Mouse (Mus musculus): ENCODE data around the gene Canx.

Canx gene

DNA sequence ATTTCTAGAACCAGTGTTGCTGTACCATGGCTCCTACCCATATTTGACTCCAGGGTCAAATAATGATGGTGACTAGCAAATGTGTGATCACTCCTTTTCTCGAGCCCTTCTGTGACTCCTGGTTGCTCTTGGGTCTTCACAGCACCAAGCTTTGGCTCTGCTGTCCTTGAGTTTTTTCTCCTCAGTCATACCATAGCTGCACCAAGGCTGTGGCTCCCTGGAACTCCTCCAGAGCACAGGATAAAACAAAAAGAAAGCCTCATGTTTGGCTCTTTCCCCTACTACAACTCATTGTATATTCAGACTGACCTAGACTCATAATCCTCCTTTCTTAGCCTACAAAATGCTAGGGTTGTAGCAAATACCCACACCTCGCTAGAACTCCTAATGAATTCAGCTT lies 52.7 kb downstream of the Canx start:
- no peak for DNase-seq

DNA sequence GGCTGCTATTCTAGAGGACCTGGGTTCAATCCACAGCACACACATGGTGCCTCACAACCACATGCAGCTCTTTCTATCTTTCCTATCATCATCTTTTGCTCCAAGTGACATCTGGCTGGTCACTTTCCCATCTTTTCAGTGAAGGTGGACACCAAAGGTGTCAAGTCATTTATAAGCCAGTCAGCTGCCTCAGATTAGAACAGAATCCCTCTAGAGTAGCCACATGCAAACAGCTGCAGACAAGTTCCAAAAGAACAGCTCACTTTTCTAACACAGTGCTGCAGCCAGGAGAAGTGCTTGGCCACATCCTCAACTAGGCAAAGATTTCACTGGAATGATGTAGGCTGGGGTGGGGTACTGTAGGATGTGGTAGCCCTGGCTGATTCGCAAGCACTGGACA lies 55.6 kb downstream of the Canx start:
- DNase-seq = no peak

DNA sequence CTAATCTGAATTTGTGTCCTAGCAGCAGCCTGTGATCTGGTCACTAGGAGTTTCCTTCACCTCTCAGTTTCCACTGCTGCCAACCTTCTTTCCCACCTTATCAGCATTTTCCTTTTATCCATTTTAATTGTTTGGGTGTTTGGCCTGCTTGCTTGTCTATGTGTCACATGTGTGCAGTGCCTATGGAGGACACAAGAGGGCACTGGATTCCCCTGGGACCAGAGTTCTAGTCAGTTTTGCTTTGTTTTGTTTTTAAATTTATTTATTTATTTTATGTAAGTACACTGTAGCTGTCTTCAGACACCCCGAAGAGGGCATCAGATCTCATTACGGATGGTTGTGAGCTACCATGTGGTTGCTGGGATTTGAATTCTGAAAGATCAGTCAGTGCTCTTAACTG lies 56.3 kb downstream of the Canx start:
- no peak for DNase-seq

DNA sequence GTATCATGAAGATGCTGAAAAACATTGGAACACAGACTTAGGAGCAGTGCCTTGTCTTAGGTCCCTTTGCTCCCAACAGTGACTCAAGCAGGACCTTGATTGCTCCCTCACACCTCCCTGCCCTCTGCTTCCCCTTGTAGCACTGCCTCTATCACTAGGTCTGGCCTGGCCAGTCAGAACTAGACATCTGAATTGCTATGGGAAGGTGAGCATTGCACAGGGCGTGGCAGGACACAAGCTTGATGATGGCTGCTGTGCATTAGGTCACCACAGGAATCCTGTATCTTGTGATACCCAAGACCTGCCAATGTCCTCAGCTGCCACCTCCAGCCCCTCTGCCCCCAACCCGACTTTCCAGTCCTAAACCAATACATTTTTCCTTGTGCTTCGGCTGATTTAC lies 58.5 kb downstream of the Canx start:
- DNase-seq = no peak

DNA sequence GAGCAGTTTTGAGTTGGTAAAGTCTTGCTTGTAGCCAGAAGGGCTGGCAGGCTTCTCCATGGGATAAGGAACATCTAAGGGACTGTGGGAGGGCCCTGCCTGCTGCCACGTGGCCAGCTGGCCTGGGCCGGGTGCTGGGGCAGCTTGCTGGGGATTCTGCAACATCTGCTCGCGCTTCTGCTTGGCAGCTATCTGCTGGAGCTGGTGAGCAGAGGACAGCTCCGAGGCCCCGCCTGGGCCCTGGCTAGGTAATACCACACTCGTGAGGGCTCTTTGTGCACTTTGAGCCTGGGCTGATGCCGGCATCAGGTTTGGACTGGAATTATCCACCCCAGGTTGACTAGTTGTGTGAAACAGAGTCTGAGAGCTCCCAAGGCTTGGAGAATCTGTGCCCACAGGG lies 59.5 kb downstream of the Canx start:
- no peak for DNase-seq

DNA sequence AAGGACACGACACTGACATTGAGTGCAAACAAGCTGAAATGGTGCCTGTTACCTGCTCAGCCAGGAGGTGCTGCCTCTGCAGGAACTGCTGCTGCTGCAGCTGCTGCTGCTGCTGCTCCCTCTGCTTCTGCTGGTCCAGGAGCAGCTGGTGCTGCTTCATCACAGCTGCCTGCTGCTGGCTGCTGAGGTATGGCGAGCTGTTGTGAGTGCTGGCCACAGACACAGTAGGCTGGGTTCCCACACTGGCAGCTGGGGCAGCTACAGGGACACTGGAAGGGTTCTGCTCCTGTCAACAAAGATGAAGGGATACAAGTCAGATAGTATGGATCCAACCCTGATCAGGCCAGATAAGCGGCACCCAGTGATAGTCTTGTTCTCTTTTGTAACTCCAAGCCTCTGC lies 62.3 kb downstream of the Canx start:
- no peak for DNase-seq

DNA sequence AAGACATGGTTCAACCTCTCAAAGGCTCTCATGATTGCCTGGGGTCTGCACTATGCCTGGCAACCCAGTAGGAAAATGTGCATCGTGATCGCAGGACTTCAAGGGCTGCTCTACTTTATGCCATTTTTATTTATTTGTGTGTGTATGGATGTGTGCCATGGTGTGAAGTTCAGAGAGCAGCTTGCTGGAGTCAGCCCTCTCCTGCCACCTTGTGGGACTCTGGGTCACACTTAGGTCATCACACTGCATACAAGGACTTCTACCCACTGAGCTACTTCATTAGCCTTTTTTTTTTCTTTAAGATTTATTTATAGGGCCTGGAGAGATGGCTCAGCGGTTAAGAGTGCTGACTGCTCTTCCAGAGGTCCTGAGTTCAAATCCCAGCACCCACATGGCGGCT lies 63.5 kb downstream of the Canx start:
- DNase-seq = no peak

DNA sequence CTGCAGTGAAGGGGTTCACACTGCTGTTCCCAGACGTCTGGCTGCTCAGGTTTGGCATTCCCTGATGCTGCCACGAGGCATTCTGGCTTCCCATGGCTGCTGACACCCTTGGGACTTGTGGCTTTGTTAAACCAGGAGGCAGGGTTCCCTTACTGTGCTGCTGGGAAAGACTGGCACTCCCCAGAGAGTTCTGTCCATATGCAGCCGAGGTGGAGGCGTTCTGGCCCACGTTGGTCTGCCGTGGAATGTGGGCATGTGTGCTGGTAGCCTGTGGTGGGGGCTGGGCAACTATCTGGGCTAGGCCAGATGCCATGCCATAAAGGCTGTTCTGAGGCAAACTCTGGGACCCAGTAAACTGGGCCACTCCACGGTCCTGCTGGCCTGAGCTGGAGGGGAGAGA lies 67.2 kb downstream of the Canx start:
- DNase-seq = no peak

DNA sequence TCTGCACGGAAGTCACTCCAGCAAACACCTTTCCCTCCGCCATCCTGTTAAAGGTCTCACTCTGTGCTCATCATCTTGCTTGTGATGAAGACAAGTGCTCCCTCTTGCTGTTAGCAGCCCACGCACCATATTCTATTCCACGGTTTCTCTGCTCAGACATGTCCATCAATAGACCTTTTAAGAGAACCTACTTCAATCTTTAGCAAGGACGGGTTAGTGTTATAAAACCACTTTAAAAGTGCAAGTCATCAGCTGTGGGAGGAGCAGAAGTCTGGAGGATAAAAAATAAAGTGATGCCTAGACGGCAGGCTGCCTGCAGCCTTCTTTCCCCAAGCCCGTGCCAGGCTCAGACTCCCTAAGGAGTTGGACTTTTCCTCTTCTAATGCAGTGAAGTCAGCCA lies 68.9 kb downstream of the Canx start:
- no peak for DNase-seq

DNA sequence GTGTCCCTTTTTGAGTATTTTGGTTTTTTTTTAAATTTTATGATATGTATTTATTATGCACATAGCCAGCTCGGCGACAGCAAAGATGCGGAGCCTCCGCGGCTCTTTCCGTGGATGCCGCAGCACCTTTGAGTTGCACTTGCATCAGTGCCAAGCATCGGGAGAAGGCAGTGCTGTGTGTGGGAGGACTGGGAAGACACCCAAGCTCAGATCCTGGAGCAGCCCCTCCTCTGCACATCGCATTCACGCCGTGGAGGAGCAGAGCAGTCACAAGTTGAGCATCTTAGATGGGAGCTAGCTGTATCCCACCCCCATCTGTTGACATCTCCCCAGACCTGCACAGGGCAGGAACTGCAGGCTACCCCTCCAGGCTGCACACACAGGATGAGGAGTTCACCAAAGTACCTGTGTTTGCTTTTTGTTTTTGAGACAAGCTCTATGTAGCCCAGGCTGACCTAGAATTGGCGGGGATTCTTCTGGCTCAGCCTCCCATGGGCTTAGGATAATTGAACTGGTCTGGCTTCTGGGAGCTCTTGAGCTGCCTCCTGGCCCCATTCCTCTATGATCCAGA lies 71.4 kb downstream of the Canx start:
- DNase-seq = no peak

DNA sequence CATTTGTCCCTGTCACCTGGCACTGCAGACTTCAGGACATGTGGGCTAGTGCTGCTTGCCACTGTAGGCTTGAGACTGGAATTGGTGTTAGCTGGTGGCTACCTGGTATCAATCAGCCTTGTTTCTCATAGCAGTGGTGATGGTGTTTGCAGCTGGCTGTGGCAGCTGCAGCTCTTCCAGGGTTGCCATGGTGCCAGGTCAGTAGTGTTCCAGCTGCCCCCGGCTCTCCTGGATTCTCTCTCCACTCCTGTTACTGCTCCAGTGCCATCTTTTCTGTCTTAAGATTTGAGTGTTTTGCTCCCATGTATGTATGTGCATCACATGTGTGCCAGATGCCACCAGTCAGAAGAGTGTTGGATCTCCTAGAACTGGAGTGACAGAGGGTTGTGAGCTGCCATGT lies 72.1 kb downstream of the Canx start:
- no peak for DNase-seq

DNA sequence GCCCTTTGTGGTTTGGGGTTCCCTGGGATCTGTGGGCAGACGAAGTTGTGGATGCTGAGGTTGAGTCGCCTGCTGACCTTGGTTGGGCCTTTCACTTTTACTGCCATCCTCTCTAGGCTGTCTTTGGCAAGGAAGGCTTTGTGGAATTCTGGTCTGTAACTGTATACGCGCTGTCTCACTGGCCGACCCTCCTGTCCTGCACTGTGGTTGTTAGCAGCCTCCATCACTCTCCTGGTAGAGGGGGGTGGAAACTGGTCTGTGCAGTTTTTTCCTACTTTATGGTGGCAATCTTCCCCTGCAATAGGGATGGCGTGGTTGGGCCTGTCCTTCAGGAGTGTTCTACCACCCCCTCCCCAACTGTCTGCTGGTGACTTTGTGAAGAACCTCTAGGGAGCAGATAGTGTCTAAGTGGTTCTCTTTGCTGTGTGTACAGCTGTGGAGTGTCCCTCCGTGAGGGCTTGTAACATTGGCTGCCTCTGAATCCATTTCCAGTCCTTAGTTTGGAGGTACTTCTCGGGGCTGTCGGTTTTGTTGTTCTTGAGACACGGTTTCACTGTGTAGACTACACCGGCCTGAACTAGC lies 72.7 kb downstream of the Canx start:
- DNase-seq = no peak

DNA sequence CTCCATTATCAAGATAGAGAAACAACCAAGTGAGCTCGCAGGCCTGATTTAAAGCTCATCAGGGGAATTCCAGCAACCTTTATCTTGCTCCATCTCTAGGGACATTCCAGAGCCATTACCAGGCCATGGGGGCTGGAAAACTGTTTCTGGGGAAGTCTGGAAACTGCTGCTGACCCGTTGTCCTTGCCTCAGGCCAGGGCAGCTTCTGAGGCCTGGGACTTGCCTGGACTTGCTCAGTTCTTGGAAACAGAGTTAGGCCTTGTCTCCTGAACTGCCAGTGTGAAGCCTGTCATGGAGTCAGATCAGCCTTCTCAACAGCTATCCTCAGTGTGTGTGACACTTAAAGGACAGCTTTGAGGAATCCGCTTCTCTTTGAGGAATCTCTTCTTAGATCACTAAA lies 73.3 kb downstream of the Canx start:
- no peak for DNase-seq

DNA sequence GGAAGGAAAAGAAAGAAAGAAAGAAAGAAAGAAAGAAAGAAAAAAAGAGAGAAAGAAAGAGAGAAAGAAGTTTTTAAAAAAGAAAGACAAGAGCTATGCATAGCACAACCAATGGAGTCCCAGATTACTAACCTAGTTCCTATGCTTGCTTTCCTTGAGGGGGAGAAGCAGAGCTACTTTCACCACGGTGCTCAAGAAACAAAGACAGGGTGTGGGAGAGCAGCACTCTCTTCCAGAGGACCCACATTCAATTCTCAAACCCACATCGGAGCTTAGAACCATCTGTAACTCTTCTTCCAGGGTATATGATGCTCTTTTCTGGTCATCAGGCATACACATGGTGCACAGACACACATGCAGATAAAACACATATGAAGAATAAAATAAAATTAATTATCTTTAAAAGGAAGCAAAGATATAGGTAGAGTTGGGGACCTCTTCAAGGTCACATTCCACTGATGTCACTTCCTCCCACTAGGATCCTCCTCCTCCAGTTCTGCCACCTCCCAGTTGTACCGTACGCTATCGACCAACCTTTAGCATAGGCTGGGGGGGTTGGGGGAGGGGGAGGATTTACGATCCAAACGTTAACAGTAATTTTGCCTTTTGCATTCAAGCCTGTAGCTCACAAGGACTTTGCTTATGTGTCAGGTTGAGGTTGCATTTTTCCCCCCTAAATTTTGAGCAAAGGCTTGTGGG lies 76.9 kb downstream of the Canx start:
- no peak for DNase-seq

DNA sequence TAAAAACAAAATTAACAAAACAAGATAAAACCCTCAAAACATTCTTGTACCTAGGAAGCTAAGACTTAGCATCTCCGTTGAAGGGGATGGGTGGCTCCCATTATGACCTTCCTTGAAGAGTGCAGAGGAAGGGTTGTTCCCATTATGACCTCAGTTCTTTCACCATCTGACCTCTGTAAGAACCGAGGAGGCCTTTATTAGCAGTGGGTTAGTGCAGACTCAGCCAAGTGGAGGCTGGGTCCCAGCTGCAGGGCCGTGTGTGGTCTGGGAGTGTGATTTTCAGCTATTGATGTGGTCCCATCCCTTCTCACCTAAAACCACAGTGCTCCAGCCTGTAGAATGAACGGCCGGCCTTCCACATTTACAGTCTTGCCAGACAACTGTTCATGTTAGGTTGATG lies 80.2 kb downstream of the Canx start:
- no peak for DNase-seq

All from cerebellum, adult 8-10 months (tissue).